Mouse (Mus musculus): Measurements from ENCODE around the gene Gpx7.

Gene Gpx7

DNA sequence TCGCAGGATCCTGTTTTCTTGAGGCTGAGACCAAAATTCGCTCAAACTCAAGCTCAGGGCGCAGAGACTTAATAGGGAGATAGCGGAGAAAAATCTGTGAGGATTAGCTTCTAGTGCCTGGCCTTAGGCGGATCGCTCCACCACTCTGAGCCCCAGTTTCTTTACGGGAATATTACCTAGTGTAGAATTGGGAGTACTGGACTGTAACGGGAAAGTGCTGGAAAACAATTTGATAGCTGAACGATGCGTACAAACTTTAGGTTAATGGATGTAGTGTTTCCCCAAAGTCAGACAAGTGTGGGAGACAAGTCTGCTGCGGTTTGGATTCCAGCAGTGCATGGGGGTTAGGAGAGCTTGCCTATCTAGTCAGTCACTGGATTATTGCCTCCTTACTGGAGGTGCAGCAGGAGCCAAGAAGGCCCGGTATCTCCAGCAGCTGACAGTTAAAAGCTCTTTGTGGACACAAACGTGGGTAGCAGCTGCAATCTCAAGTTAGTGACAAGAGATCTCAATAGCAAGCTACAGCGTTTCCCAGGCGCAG lies at the start of gene Gpx7:
TSS of gene Gpx7 (minus strand) at position 101 of the 541 bp plus-strand sequence.
- DNase-seq = no peak

DNA sequence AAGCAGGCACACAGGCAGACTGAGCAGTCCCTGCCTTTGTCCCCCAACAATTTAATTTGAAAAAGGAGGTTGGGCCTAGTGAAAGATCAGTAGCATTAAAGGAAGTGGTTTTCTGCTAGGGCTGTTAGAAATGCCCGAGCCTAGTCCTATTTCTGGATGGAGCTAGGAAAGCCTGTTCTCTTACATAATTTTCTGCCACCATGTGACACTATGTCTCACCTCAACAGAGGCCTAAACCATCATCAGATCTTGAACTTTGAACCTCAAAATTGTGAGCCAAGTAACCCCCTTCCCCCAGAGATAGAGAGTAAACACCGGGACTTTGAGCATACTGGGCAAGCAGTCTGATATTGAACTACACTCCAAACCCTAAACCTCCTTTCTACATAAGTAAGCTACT lies 49.3 kb upstream of the Gpx7 start:
- DNase-seq = no peak

DNA sequence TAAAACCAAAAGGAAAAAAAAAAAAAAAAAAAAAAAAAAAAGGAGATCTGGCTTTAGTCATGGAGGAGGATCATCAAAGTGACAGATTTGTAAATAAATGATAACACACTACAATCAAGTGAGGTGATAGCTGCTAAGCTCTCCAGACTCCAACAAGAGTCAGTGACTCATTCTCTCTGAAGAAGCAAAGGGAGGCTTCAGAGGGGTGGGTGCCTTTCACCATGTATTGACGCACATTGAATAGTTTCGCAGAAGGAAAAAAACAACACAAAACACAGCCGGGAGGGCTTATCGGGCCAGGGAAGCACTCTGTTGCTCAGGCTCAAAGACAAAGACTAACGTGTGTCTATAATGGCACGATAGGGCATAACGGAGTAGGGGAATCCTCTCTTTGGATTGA lies 41.3 kb upstream of the Gpx7 start:
- DNase-seq = no peak

DNA sequence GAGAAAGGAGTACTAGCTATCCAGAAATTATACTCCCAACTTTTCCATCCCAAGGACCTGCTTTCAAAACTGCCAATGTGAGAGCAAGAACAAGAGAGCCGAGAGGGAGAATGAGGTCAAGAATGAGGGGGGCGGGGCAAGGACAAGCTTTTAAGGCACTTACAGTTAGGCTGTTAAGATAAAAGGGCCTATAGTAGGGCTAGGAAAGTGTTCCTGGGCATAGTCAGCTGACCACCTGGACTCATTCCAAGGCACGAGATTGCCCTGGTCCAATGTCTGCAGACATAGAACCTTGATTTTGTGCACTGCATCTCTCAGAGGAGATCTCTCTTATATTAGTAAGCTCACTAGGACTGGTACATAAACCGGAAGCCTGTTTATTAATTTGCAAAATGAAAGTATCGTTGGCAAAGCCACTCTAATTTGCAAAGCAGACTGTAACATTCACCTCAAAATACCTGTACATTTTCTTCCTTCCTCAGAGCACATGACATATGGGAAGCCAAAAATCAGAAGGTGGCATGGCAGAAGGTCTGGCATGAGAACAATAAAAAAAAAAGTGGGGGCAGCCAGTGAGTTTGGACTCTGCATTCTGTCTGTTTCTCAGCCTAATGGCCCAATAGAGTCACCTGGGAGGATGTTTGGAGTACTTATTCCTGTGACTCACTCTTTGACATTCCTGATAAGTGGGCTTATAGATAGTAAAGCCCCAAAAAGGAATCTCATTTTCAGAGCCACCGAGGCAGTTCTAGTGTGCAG lies 31.5 kb upstream of the Gpx7 start:
- no peak for DNase-seq

DNA sequence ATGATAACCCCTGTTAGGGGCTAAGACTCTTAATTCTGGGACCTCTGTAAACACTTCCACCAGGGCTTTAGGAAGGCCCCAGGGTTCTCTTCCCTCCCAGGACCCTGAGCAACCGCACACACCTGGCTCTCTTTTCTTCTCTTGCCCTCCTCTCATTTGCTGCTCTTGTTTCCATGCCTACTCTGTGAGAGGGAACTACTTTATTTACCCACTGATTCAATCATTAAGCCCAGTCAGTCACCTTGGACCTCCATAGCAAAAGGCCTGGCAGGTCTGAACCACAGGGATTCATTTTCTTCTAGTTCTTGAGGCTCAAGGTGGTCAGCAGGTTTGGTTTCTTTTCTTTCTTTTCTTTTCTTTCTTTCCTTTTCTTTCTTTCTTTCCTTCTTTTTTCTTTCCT lies 29.5 kb upstream of the Gpx7 start:
- DNase-seq = no peak

DNA sequence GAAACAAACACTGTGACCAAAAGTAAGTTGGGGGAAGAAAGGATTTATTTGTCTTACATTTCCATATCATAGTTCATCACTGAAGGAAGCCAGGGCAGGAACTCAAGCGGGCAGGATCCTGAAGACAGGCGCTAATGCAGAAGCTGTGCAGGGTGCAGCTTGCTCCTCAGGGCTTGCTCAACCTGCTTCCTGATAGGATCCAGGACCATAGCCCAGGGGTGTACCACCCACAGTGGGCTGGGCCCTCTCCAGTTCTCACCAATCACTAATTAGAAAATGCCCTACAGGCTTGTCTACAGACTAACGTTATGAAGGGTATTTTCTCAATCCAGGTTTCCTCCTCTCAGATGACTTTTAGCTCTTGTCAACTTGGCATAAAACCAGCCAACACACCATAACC lies 28.9 kb upstream of the Gpx7 start:
- no peak for DNase-seq

DNA sequence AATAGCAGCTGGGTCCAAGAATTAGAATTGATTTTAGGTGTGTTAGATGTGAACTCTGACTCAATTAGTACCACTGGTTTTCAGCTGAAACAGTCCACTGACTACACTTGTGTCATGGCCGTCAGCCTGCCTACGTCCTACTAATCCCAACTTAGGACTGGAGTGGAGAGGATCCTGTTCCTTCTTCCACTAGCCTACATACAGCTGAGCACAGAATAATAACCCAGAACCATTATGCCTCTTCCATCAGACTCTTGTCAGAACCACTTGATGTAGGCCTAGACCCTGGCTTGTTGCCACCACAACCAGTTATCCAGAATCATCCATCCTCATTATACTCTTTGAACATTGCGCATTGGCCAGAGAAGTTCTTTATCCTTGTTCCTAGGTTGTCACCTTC lies 28.0 kb upstream of the Gpx7 start:
- DNase-seq = no peak

DNA sequence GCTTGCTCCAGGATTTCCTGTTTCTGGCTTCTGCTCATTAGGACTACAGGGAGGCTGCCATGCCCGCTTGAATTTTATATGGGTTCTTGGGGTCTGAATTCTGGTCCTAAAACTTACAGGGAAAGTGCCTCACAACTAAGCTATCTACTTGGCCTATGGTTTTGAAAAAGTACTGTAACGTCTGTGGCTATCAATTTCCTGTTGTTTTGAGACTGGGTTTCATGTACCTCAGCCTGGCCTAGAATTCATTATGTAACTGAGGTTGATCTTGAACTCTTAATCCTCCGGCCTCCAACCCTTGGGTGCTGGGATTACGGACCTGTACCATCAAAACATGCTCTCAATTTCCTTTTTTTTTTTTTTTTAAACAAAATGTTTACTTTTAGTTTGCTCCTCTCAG lies 27.5 kb upstream of the Gpx7 start:
- no peak for DNase-seq

DNA sequence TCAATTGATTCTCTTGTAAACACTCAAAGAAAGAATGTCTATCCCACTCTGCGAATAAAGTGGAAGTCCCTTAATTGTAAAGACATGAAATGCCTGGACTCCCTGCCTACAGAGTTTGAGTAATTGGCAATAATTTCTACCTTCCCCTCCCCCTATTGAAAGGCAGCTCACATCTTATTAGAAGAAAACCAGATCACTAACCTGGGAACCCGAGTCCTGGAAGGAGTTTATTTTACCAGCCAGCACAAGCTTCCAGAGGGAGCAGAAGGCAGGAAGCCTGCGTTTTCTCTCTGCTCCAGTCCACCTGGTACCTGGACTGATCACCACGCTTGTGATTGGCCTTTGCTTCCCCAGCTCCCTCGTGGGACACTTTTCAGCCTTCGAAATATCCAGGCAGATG lies 26.6 kb upstream of the Gpx7 start:
- no peak for DNase-seq

DNA sequence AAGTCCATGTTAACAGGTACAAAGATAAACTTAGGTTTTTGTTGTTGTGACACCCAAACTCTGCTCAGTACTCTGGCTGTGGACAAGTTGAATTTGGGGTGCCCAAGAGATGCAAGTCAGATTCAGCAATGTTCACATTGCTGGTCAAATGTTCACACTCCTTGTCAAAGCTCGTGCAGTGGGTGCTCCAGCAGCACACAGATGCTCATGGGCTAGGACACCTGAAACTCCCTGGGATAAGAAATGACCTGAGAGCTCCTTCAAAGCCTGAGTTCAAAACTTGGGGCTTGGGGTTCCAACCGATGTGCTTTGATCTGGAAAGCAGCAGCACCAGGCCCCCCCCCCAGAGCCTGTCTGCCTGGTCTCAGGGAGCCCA lies 24.8 kb upstream of the Gpx7 start:
- DNase-seq = no peak

DNA sequence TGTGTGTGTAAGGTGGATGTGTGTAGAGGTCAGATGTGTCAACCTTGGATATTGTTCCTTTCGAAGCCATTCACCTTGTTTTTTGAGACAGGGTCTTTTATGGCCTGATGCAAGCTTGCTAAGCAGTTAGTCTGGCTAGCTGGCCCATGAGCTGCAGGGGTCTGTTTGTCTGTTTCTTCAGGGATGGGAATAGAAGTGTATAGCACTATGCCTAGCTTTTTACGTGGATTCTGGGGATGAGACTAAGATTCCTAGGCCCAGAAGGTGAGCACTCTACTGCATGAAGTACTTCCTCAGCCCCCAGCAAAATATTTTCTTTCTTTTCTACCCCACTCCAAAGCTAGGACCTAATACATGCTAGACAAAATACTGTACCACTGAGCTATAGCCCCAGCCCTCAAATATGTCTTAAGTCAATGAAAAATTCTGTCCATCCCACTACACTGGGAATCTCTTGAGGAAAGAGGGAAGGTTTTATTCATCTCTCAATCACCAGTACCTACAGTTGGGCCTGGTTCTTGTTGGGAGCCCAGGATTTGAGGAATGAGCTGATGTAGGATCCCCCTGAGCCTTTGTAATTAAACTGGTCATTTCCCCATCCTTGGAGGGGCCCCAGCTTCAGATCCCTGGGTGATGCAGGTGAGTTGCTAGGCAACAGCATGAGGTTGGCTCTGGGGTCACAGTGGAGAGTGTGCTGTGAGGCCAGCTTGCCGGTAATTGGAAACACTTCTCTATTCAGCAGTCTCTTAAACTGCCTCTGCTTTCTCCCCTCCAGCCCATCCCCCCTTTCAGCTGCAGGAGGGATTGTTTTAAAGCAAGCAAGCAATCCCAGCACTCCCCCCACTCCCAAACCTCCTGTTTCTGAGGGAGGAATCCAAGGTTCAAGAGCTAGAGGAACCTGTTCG lies 24.1 kb upstream of the Gpx7 start:
- DNase-seq = no peak

DNA sequence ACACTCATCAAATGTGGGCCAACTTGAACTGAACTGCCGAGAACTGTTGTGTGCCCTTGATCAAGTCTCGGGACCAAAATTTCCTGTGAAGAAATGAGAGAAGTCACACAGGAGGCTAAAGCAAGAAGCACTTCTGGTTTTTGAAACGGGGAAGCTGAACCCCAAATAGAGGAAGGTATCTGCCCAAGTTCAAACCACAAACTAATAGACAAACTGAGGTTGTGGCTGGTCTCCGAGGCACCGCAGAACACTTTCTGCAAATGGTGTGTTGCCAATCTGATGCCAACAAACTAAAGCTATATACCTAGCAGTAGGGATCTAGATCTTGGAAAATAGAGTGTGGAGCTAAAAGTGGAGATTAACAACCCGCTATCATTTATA lies 21.6 kb upstream of the Gpx7 start:
- no peak for DNase-seq

DNA sequence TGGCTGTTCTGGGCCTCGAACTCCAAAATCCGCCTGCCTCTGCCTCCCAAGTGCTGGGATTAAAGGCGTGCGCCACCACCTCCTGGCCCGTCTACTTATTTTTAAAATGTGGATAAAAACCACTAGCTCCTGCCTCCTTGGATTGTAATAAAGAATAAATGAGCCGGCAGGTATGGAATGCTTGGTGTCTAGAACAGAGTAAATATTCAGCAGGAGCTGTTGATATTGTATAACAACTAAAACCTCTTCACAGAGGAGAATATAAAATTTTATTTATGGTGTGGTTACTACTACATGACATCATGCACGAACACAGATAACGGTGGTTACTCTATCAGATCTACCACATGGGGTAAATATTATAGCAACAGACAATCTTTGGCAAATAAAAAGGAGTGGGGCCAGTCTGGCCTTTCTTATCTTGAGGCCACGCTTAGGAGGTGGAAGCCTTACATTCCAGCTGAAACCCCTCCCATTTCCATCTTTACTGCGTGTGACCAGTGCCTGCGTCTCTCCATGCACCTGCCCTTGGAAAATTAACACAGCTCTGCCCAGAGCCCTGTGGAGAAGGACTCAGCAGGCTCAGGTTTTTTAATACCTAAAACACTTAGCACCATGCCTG lies 21.1 kb upstream of the Gpx7 start:
- no peak for DNase-seq

DNA sequence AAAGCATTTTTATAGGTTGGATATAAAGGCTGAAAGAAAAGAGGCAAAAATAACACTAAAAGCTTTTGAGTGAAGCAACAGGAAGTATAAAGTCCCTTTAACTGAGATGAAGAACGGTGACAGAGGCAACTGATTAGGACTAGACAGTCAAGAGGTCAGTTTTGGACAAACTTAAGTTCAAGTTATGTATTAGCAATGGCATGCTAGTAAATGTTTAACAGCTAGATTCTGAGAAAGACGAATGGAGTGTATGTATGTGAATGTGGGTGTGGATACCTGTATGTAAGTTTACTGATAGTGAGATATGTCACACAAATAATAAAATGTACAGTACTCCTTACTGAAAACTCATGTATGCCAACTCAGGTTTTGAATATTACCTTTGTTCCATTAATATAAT lies 17.8 kb upstream of the Gpx7 start:
- DNase-seq = no peak

DNA sequence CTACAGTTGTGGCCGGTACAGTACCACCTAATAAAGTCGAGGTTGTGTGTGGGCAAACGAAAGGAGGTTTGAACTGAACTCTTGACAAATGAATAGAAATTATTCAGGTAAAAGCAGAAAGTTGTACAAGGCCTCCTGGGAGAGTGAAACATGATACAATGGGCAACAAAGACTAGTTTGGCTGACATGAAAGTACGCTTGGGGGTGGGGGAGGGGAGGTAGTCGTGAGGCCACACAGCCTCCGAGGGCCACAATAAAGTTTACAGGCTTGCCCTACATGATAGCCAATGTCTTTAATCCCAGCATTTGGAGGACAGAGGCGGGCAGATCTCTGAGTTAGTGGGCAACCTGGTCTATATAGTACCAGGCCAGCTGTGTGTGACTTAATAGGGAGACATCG lies 860 bp upstream of the Gpx7 start:
- DNase-seq = no peak

DNA sequence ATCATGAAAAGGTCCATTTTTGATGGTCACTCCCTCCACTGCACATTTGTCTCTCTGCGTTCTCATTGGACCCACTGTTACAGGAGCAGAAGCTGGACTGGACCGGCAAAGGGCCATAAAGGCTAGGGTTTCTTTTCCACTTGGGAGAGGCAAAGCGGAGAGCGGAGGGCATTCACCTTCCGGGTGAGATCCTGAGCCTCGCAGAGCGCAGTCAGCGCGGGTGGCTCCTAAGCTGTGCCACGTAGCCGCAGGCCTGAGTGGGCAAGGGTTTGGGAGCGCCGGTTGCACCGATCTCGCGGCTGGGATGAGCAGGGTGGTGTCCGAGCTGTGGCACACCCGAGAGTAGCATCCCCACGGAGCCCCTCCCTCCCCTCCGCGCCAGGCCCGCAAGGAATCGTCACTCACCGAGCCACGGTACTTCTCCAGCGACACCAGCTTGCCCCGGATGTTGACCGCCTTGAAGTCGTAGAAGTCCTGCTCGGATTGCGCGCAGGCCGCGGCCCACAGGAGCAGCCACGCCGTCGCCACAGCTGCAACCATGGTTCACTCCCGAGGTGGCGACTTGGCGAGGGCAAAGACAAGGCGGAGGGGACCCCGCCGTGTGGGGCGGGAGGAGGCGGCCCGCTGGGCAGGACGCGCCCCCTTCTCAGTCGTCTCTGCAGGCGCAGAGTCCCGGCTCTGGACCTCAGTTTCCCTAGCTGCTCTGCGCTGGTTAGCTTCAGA lies 462 bp downstream of the Gpx7 start:
- peak; percentile 37 for DNase-seq

DNA sequence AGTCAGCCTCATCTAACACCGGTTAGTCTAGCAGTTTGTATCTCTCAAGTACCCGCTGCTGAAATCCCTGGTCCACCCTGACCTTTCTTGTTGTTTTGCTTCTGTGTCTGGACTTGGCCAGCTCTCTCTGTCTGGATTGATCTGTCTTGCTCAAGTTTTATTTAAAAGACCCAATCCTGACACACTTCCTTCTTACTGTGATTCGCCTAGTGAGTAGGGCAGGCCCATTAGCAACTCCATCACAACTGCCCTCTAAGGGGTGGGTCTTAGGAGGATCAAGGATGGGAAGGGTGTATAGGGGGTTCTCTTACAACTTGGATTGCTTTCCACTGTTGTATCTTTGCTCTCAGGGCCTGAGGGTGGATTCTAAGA lies 1.0 kb downstream of the Gpx7 start:
- DNase-seq = no peak

DNA sequence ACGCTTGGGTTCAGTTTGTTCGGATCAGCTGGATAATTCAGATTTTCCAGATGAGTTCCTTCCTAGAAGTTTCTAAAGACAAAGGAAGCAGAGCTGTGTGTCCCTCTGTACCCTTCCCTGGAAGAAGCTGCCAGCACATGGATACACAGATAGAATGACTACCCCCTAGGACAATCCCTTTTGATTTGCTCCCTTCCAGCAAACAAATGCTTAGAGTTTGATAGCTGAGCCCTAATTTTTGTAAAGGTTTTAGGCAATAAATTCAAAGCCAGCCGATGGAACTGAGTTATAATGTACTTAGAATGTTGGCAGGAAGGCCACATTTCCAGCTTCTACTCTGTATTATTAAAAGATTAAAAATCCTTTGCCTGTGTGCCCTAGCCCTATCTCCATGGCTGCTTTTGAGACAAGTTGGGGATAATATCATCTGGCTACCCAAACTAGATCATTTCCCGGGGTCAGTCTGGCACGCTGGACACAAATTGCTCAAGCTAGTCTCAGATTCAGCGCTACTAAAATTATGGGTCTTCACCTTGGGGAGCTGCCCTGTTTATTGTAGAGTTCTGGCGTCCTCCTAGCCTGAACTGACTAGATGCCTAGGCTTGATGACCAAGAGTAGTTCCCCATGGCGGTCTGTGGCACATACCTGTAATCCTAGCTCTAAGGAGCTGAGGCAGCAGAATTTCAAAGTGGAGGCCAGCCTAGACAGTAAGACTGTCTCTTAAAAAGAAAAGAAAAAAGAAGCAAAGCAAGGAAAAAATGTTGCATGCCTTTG lies 2.7 kb downstream of the Gpx7 start:
- DNase-seq = no peak

DNA sequence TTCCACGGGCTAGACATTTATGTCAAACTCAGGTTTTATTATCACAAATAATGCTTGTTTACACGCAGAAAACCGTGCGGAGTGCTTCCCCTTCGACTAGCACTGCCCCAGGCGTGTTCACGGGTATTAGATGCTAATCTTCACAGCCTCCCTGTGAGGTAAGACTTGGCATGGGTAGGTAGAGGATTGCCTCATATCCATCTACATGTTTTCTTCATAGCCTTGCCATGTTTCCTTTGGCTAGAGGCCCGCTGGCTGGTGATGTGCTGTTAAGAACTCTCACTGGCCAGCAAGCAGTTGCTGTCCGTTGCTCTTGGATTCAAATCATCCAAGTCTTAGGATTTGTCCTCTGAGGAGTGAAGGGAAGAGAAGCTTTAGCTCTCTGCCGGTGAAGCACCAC lies 6.4 kb downstream of the Gpx7 start:
- DNase-seq = no peak

DNA sequence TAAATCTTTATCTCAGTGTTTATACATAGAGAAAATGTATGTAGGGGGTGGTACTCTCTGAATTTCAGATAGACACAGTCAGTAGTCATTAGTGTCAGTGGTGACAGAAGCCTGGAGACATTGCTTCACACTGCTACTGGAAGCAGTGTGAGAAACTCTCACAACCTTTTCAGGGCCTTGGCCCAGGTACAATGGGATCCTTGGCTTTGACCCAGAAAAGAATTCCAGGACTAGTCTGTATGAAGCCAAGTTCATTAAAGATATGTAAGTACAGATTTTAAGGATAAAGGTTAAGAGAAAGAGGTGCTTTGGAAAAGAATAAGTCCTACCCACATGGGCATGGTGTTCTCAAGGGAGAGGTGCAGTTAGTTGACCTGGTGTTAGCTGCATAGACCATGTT lies 12.5 kb downstream of the Gpx7 start:
- no peak for DNase-seq

DNA sequence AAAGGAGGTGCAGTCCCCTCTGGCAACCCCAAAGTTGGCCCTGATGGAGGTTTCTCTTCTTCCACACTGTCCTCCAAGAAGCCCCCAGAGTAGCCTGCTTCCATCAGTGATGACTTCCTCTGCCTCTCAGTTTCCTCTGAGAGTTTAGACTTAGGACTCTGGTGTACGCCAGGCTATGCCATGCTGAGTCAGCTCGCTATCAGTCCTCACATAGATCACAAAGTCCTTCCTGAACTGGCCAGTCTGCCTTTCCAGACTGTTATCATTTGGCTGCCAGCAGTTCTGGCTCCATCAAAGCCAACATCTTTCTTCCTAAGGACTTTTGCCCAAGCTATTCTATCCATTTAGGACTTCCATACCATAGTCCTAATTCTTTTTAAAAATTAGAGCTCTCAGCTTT lies 14.2 kb downstream of the Gpx7 start:
- no peak for DNase-seq

DNA sequence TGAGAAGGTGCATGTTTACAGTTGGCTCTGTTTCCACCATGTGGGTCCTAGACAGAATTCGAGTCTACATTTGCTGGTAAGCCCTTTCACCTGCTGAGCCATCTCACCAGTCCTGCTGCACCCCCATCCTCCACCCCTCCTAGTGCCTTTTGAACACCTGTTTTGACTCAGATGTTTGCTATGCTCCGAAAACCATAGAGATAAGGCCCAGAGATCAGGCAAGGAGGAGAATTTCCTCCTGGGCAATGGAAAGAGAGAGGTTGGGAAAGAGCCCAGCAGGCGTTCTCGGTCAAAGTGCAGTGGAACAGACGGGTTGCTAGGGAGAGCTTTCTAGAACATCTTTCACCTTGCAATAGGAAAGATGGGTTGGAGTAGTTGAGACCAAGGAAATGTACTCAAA lies 15.6 kb downstream of the Gpx7 start:
- no peak for DNase-seq
